Mouse (Mus musculus) CH12.LX (cell line): ENCODE measurements around the gene D10Wsu102e. TPM values are rescaled to one million over a fixed set of nuclear protein-coding genes. Genes with fewer than 3 reads are reported as not detected.

Experiments
- DNase-seq: peaks from one replicate; pipeline ENCODE4 v3.0.0-alpha.2; 2013; ENCODE audit errors: extremely low read depth
- H3K27ac ChIP-seq: 2 replicates; pipeline ENCODE4 v1.5.1; 2012; ENCODE audit warnings: low read depth, mild to moderate bottlenecking, control low read depth, moderate library complexity; ENCODE audit not compliant: insufficient read depth
- H3K27me3 ChIP-seq: replicated peaks from 2 replicates; pipeline ENCODE3; 2012; ENCODE audit warnings: inconsistent platforms
- H3K36me3 ChIP-seq, 2 experiments: replicated peaks in 1 of 2; 2 replicates each; pipeline versions ENCODE3 to v1.6.1; 2012; ENCODE audit warnings: inconsistent platforms in 1 of 2, low read length in 1 of 2, mild to moderate bottlenecking in 1 of 2, mixed read lengths in 1 of 2, moderate library complexity in 1 of 2; ENCODE audit not compliant: control insufficient read depth in 1 of 2, insufficient read depth in 1 of 2
- H3K4me1 ChIP-seq, 2 experiments: 2 replicates each; pipeline ENCODE4 v1.6.1; 2012; ENCODE audit warnings: inconsistent platforms in 1 of 2, moderate library complexity in 1 of 2; ENCODE audit not compliant: insufficient read depth in 2 of 2, control insufficient read depth in 1 of 2
- H3K4me2 ChIP-seq: 2 replicates; pipeline ENCODE4 v1.6.1; 2012; ENCODE audit warnings: low read depth, mild to moderate bottlenecking, control low read depth; ENCODE audit not compliant: poor library complexity, insufficient read depth, severe bottlenecking
- H3K4me3 ChIP-seq, 3 experiments: fragments of 150-350 bp in 1 of 3; sonication (generic) in 1 of 3; replicated peaks in 1 of 3; 2 replicates each; pipeline versions ENCODE3 to v1.5.1; 2011 to 2012; ENCODE audit warnings: low read depth in 2 of 3, low read length in 2 of 3, mild to moderate bottlenecking in 2 of 3, moderate library complexity in 2 of 3, control low read depth in 1 of 3, improper control_type of control experiment in 1 of 3, inconsistent platforms in 1 of 3, mixed read lengths in 1 of 3; ENCODE audit not compliant: poor library complexity in 1 of 3
- H3K79me2 ChIP-seq: replicated peaks from 2 replicates; pipeline ENCODE4 v1.6.1; 2012; ENCODE audit warnings: mild to moderate bottlenecking, moderate library complexity; ENCODE audit not compliant: control insufficient read depth, poor library complexity, insufficient read depth, severe bottlenecking; ENCODE audit errors: extremely low read depth
- H3K9ac ChIP-seq: 2 replicates; pipeline ENCODE4 v1.6.1; 2012; ENCODE audit warnings: low read depth, mild to moderate bottlenecking, control low read depth, moderate library complexity; ENCODE audit not compliant: insufficient read depth
- H3K9me3 ChIP-seq: replicated peaks from 2 replicates; pipeline ENCODE3; 2012; ENCODE audit warnings: low read length, inconsistent platforms, mixed read lengths
- CHD1 ChIP-seq: IDR thresholded peaks from 2 replicates; pipeline ENCODE4 v1.6.1; 2012; ENCODE audit warnings: low read depth, low read length, improper control_type of control experiment, inconsistent platforms
- JUN ChIP-seq: IDR thresholded peaks from 2 replicates; pipeline ENCODE4 v1.6.1; 2011; ENCODE audit warnings: low read depth, mild to moderate bottlenecking, low read length, improper control_type of control experiment, moderate library complexity; ENCODE audit not compliant: insufficient read depth
- KAT2A ChIP-seq: IDR thresholded peaks from 2 replicates; pipeline ENCODE4 v1.6.1; 2012; ENCODE audit warnings: low read length, improper control_type of control experiment, inconsistent platforms; ENCODE audit not compliant: insufficient replicate concordance
- MAFK ChIP-seq: IDR thresholded peaks from 2 replicates; pipeline ENCODE4 v1.6.1; 2011; ENCODE audit warnings: low read length, improper control_type of control experiment; ENCODE audit not compliant: insufficient replicate concordance
- MAX ChIP-seq: IDR thresholded peaks from 2 replicates; pipeline ENCODE4 v1.6.1; 2011; ENCODE audit warnings: low read length, improper control_type of control experiment
- MEF2A ChIP-seq: IDR thresholded peaks from 2 replicates; pipeline ENCODE4 v1.6.1; 2014; ENCODE audit warnings: low read depth, mild to moderate bottlenecking, inconsistent platforms, low read length, improper control_type of control experiment, borderline replicate concordance
- NRF1 ChIP-seq: IDR thresholded peaks from 2 replicates; pipeline ENCODE4 v1.6.1; 2014; ENCODE audit warnings: low read depth, mild to moderate bottlenecking, inconsistent platforms, low read length, improper control_type of control experiment, moderate library complexity
- PAX5 ChIP-seq: IDR thresholded peaks from 2 replicates; pipeline ENCODE4 v1.6.1; 2012; ENCODE audit warnings: low read length, inconsistent platforms, mixed read lengths
- RAD21 ChIP-seq: IDR thresholded peaks from 2 replicates; pipeline ENCODE4 v1.6.1; 2011; ENCODE audit warnings: low read depth, mild to moderate bottlenecking, low read length, improper control_type of control experiment, moderate library complexity
- SMC3 ChIP-seq: IDR thresholded peaks from 2 replicates; pipeline ENCODE4 v1.6.1; 2011; ENCODE audit warnings: low read depth, low read length, improper control_type of control experiment
- TBP ChIP-seq: conservative IDR thresholded peaks from 2 replicates; pipeline ENCODE4 v1.6.1; 2011; ENCODE audit warnings: low read depth, low read length, improper control_type of control experiment
- TCF12 ChIP-seq: IDR thresholded peaks from 2 replicates; pipeline ENCODE4 v1.6.1; 2014; ENCODE audit warnings: low read depth, mild to moderate bottlenecking, inconsistent platforms, low read length, improper control_type of control experiment
- UBTF ChIP-seq: IDR thresholded peaks from 2 replicates; pipeline ENCODE4 v1.6.1; 2012; ENCODE audit warnings: low read depth, mild to moderate bottlenecking, inconsistent platforms, low read length, improper control_type of control experiment, moderate library complexity
- USF1 ChIP-seq: IDR thresholded peaks from 2 replicates; pipeline ENCODE4 v1.6.1; 2014; ENCODE audit warnings: low read depth, mild to moderate bottlenecking, inconsistent platforms, low read length, improper control_type of control experiment
- USF2 ChIP-seq: conservative IDR thresholded peaks from 2 replicates; pipeline ENCODE4 v1.6.1; 2011; ENCODE audit warnings: low read depth, low read length, improper control_type of control experiment
- ZC3H11A ChIP-seq: IDR thresholded peaks from 2 replicates; pipeline ENCODE4 v1.6.1; 2012; ENCODE audit warnings: low read depth, mild to moderate bottlenecking, inconsistent platforms, low read length, improper control_type of control experiment
- ZKSCAN1 ChIP-seq: IDR thresholded peaks from 2 replicates; pipeline ENCODE4 v1.6.1; 2012; ENCODE audit warnings: low read depth, inconsistent platforms, low read length, improper control_type of control experiment, borderline replicate concordance
- ZMIZ1 ChIP-seq: IDR thresholded peaks from 2 replicates; pipeline ENCODE4 v1.6.1; 2012; ENCODE audit warnings: low read depth, mild to moderate bottlenecking, inconsistent platforms, low read length, improper control_type of control experiment
- ZNF384 ChIP-seq: IDR thresholded peaks from 2 replicates; pipeline ENCODE4 v1.6.1; 2012; ENCODE audit warnings: low read depth, low read length, improper control_type of control experiment, inconsistent platforms
- dilution Hi-C: fragments of 300-500 bp; cut with MboI; formaldehyde crosslinking; loops from 2 replicates; pipeline ENCODE4 v1.14.3; 2020; ENCODE audit warnings: low sequenced_read_pairs; ENCODE audit not compliant: extremely low pct_unique_long_range_greater_than_20kb, extremely low pct_ligation_motif_present
- in situ Hi-C: fragments of 300-500 bp; cut with MboI; formaldehyde crosslinking; loops from 3 replicates; pipeline ENCODE4 v1.14.3; 2019; ENCODE audit warnings: low sequenced_read_pairs, low pct_ligation_motif_present, low pct_unique_long_range_greater_than_20kb, mixed read lengths
- polyA plus RNA-seq: library from polyadenylated mRNA; unstranded; fragments of >175 nt; gene quantifications from 2 replicates; pipeline ENCODE4 v1.2.1, GENCODE M21; 2012; ENCODE audit warnings: low read depth; ENCODE audit not compliant: insufficient read length
- total RNA-seq, 2 experiments: library from RNA; depleted of rRNA; stranded (reverse); fragments of 300-350 nt in 1 of 2; fragments of >200 nt in 1 of 2; gene quantifications; 2 replicates each; pipeline ENCODE4 v1.2.3; 2012 to 2014

The D10Wsu102e gene
- total and polyA plus RNA-seq, 3 experiments = 1.0 to 1.6 (median 1.6) TPM

- DNase-seq = no peak
- H3K4me2 ChIP-seq = no peak overlapping the region
- H3K4me3 ChIP-seq = no peak overlapping the region
- peaks cover 2 to 25% of the 10 kb centered on the region in 2 experiments; a peak in 2 of 4 replicates for H3K4me1 ChIP-seq
- dilution Hi-C loops (no loop called here), in situ Hi-C loops (loop anchor here (25.0 kb wide), 1 partner anchor 409 kb away; no protein-coding TSS in a partner anchor)
- H3K9ac ChIP-seq = no peak overlapping the region
- no peaks in the 10 kb centered on the region for H3K36me3 ChIP-seq
- no peaks in the 10 kb centered on the region for H3K79me2 ChIP-seq
- H3K9me3 ChIP-seq = no peaks in the 10 kb centered on the region
- H3K27me3 ChIP-seq = no peaks in the 10 kb centered on the region
- H3K27ac ChIP-seq = no peak overlapping the region
- TF ChIP-seq KAT2A (no peak), TCF12 (no peak)
These were observed 38.5 kb upstream of the D10Wsu102e start for GRCm38 (mm10) chr10:83321528-83321927.

- DNase-seq = no peak
- H3K79me2 ChIP-seq = no peaks in the 10 kb centered on the region
- H3K9me3 ChIP-seq = no peaks in the 10 kb centered on the region
- H3K4me2 ChIP-seq = no peak overlapping the region
- no peak overlapping the region for H3K4me3 ChIP-seq
- no peaks in the 10 kb centered on the region for H3K27me3 ChIP-seq
- dilution Hi-C loops = no loop called here
- no peaks in the 10 kb centered on the region for H3K36me3 ChIP-seq
- no peak overlapping the region for H3K27ac ChIP-seq
- no peak for TF ChIP-seq ZNF384
- TF ChIP-seq, all 38 proteins: peak for 0
- in situ Hi-C loops = loop anchor here (25.0 kb wide), 1 partner anchor 410 kb away; no protein-coding TSS in a partner anchor
- peaks cover 2 to 25% of the 10 kb centered on the region in 2 experiments; a peak in 2 of 4 replicates for H3K4me1 ChIP-seq
- H3K9ac ChIP-seq = no peak overlapping the region
These were observed 37.4 kb upstream of the D10Wsu102e start for GRCm38 (mm10) chr10:83322551-83323100.

- Histone ChIP-seq H3K27ac (no peak overlapping the region), H3K36me3 (no peaks in the 10 kb centered on the region), H3K4me3 (no peak overlapping the region), H3K9me3 (no peaks in the 10 kb centered on the region), H3K4me1 (peaks cover 2 to 30% of the 10 kb centered on the region in 2 experiments; a peak in 2 of 4 replicates), H3K4me2 (no peak overlapping the region), H3K9ac (no peak overlapping the region), H3K27me3 (no peaks in the 10 kb centered on the region), H3K79me2 (no peaks in the 10 kb centered on the region)
- TF ChIP-seq KAT2A (no peak), RAD21 (no peak), UBTF (no peak), USF2 (no peak), ZMIZ1 (no peak), MAX (no peak), PAX5 (no peak), TCF12 (no peak), ZC3H11A (no peak), USF1 (no peak), MEF2A (no peak), ZKSCAN1 (no peak), CHD1 (no peak), SMC3 (no peak), NRF1 (no peak), TBP (no peak), MAFK (no peak), JUN (no peak)
- no peak for DNase-seq
- dilution Hi-C loops (no loop called here), in situ Hi-C loops (loop anchor here (25.0 kb wide), 1 partner anchor 413 kb away; no protein-coding TSS in a partner anchor)
These were observed 35.1 kb upstream of the D10Wsu102e start for GRCm38 (mm10) chr10:83324871-83325270.
